Mouse (Mus musculus) hindbrain, postnatal 0 days (tissue): Measurements from ENCODE around the gene Gpr176. TPM values are rescaled to one million over a fixed set of nuclear protein-coding genes. Genes with fewer than 3 reads are reported as not detected.

ENCODE experiments used
- ATAC-seq: fragments of 200-750 bp; cut with Nextera tagmentation; 2 replicates; pipeline ENCODE4 v1.8.0; 2017; ENCODE audit warnings: mild to moderate bottlenecking, moderate TSS enrichment, moderate library complexity
- DNase-seq: peaks from one replicate; pipeline ENCODE4 v3.0.0-alpha.2; 2015; ENCODE audit warnings: low spot score
- H3K27ac ChIP-seq: fragments of 300-500 bp; sonication (generic); 2 replicates; pipeline ENCODE4 v1.5.1; 2014; ENCODE audit warnings: mild to moderate bottlenecking
- H3K27me3 ChIP-seq: fragments of 300-500 bp; sonication (generic); 2 replicates; pipeline ENCODE4 v1.6.1; 2014; ENCODE audit warnings: low read length, mixed read lengths; ENCODE audit not compliant: insufficient read depth
- H3K36me3 ChIP-seq: fragments of 300-500 bp; sonication (generic); 2 replicates; pipeline ENCODE4 v1.6.1; 2014; ENCODE audit warnings: low read length, mixed read lengths; ENCODE audit not compliant: insufficient read depth
- H3K4me1 ChIP-seq: fragments of 300-500 bp; sonication (generic); 2 replicates; pipeline ENCODE4 v1.6.1; 2014; ENCODE audit warnings: antibody characterized with exemption, low read length, mixed read lengths; ENCODE audit not compliant: insufficient read depth
- H3K4me2 ChIP-seq: fragments of 300-500 bp; sonication (generic); 2 replicates; pipeline ENCODE4 v1.6.1; 2014; ENCODE audit warnings: low read depth, mild to moderate bottlenecking, low read length, moderate library complexity, mixed read lengths
- H3K4me3 ChIP-seq: fragments of 300-500 bp; sonication (generic); 2 replicates; pipeline ENCODE4 v1.5.1; 2014; ENCODE audit warnings: low read length
- H3K9ac ChIP-seq: fragments of 300-500 bp; sonication (generic); replicated peaks from 2 replicates; pipeline ENCODE4 v1.6.1; 2014; ENCODE audit warnings: mild to moderate bottlenecking, low read length, moderate library complexity, mixed read lengths
- H3K9me3 ChIP-seq: fragments of 300-500 bp; sonication (generic); 2 replicates; pipeline ENCODE4 v1.6.1; 2016; ENCODE audit warnings: low read length, mixed read lengths
- CTCF ChIP-seq: IDR thresholded peaks from 2 replicates; pipeline ENCODE4 v1.5.1; 2016; ENCODE audit warnings: antibody characterized with exemption, control low read depth, low read depth
- WGBS: fragments of 180-500 bp; shearing (Covaris S2); extraction: QIAGEN DNeasy Blood & Tissue Kit; methylation state at CpG from one replicate; pipeline ENCODE4 v1.1.7; 2014; 5-methylcytosine and 5-hydroxymethylcytosine counted together
- polyA plus RNA-seq: library from polyadenylated mRNA; unstranded; fragments of >200 nt; fragmentation: Nextera tagmentation; extraction: Ambion mirVana; gene quantifications from 2 replicates; pipeline ENCODE4 v1.2.1, GENCODE M21; 2015
- total RNA-seq: library from RNA; depleted of rRNA; stranded (reverse); fragments of >200 nt; gene quantifications from 2 replicates; pipeline ENCODE4 v1.2.3, GENCODE M21; 2014; rRNA removed

The Gpr176 gene
- total RNA-seq = 11.6 and 17.3 TPM in 2 replicates
- polyA plus RNA-seq = 6.7 and 8.4 TPM in 2 replicates

DNA sequence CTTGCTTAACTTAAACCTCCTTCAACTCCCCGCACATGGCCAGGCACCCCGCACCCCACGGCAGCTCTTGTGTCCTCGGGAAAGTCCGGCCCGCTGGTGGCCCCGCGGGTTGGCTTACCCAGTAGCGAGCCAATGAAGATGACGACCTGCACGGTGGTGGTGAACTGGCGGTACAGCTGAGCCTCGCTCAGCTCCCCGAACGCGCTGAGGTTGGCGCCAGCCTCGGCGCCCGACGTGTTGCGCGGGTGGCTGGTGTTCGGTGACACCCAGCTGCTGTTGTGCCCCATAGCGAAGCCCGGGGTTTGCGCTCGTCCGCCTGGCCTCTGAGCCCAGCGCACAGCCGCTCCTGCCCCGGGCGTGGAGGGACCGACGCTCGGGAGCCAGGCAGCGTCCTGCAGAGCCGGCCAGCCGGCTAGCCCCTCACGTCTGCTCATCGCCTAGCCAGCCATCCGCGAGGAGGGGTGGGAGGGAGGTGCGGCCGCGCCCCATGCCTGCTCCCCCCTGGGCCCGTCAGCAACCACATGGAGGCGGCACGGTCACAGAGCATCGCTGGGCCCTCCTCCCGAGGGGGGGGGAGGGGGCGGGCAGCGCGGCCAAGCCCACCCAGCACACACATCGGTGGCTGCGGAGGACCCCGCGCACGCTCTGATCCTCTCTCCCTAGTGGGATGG, at the start of gene Gpr176:
Gene Gpr176, minus strand, starts transcription at position 519 of the 671 bp plus-strand sequence.
- WGBS = under 1% methylated on average over 58 of the region's 59 CpGs
- Histone ChIP-seq H3K4me2 (peak within 1 kb of the TSS; percentile 96), H3K4me3 (peak within 1 kb of the TSS; percentile 48), H3K27ac (peak within 1 kb of the TSS; percentile 76), H3K9ac (peak within 1 kb of the TSS; percentile 68), H3K27me3 (no peaks in the 10 kb centered on the region), H3K9me3 (no peaks in the 10 kb centered on the region), H3K4me1 (no peaks in the 10 kb centered on the region), H3K36me3 (no peaks in the 10 kb centered on the region)
- DNase-seq = peak; percentile 66
- no peak for TF ChIP-seq CTCF
- ATAC-seq = peak; percentile 84

DNA sequence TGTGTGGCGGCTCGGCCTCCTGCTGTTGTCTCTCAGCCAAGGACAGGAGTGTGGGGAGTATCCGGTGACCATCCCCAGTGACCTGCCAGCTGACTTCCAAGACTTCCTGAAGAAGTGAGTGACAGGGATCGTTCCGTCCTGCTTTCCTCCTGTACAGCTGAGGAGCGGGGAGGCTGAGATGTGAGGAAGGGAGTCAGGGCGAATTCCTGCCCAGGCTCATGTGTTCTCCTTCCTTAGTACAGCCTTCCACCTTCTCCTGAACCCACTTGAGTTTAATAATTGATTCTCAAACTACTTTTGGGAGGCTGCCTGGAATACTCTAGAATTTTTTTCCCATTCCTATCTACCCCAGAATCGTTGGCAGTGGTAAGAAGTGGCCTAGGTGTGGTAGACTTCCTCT, 49.2 kb upstream of the Gpr176 start:
- peaks cover 20% of the 10 kb centered on the region for H3K36me3 ChIP-seq
- no peaks in the 10 kb centered on the region for H3K9me3 ChIP-seq
- no peak overlapping the region for H3K27ac ChIP-seq
- no peak for TF ChIP-seq CTCF
- H3K27me3 ChIP-seq = no peaks in the 10 kb centered on the region
- no peak overlapping the region for H3K4me2 ChIP-seq
- H3K9ac ChIP-seq = no peak overlapping the region
- 85% methylated on average over 8 of the region's 8 CpGs for WGBS
- no peaks in the 10 kb centered on the region for H3K4me1 ChIP-seq
- ATAC-seq = no peak
- H3K4me3 ChIP-seq = no peak overlapping the region
- DNase-seq = no peak

GRCm38 (mm10) chr2:118421951-118422350, 48.7 kb upstream of the Gpr176 start:
- TF ChIP-seq CTCF = no peak
- no peaks in the 10 kb centered on the region for H3K9me3 ChIP-seq
- no peak overlapping the region for H3K4me2 ChIP-seq
- no peak overlapping the region for H3K4me3 ChIP-seq
- ATAC-seq = no peak
- no peak overlapping the region for H3K27ac ChIP-seq
- H3K27me3 ChIP-seq = no peaks in the 10 kb centered on the region
- no peak for DNase-seq
- whole genome bisulfite sequencing = 89% methylated on average over 15 of the region's 15 CpGs
- H3K4me1 ChIP-seq = no peaks in the 10 kb centered on the region
- no peak overlapping the region for H3K9ac ChIP-seq
- peaks cover 20% of the 10 kb centered on the region for H3K36me3 ChIP-seq

DNA sequence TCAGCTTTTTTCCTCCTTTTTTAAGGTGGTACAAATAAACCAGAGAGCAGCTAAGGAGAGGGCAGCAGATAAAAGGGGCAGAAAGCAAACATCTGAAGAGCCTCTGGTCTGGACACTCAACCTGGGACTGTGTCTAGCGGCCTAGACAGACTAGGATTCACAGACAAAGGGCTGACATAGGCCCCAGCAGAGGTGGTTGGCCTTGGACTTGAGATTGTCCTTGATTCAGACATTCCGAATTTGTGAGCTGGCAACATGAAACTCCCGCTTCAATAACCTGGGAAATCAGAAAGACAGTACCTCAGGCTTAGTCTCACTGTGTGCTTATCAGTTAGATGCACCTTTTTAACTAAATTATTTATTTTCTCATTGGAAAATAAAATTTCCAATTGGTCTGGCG, 44.9 kb upstream of the Gpr176 start:
- Histone ChIP-seq H3K36me3 (peaks cover 23% of the 10 kb centered on the region; the same call in 1 of the 2 replicates), H3K4me2 (no peak overlapping the region), H3K4me1 (no peaks in the 10 kb centered on the region), H3K9ac (no peak overlapping the region), H3K27ac (no peak overlapping the region), H3K4me3 (no peak overlapping the region), H3K9me3 (no peaks in the 10 kb centered on the region), H3K27me3 (no peaks in the 10 kb centered on the region)
- no peak for DNase-seq
- no peak for TF ChIP-seq CTCF
- no peak for ATAC-seq
- 92% methylated on average over 4 of the region's 4 CpGs for WGBS

DNA sequence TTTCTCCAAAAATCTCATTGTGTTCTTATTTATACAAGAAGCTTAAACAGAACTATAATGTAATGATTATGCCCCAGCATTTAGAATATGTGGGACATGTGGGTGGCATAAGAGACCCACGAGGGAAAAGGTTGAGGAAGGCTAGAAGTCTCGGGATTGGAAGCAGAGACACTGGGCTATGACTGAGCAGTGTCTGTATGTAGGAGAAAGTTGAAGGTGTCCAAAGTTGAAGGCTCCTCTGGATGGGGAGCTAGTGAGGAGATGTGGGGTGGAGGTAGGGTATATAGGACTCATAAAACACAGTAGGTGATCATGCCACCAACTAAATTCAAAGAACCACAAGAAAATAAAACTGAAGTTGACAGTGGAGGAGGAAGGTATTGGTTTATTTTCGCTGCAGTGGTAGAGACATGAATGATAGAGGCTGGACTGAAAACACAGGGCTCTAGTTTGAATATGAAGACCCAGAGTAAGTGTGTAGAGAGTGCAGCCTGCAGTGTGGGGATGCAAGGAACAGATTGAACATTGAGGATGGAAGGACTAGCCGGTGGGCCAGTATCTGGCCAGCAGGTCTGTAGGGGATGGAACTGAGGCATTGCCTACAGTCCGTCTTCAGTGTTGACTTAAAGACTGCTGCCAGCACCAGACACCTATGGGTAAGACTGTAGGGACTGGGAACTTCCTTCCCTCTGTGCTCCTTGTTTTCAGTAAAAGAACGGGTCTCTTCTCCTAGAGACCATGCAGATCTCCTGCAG, 42.6 kb upstream of the Gpr176 start:
- H3K9ac ChIP-seq = no peak overlapping the region
- no peak overlapping the region for H3K4me2 ChIP-seq
- no peaks in the 10 kb centered on the region for H3K9me3 ChIP-seq
- H3K36me3 ChIP-seq = peaks cover 19% of the 10 kb centered on the region; the same call in 1 of the 2 replicates
- no peaks in the 10 kb centered on the region for H3K27me3 ChIP-seq
- 94% methylated on average over 6 of the region's 6 CpGs for WGBS
- TF ChIP-seq CTCF = no peak
- DNase-seq (no peak), ATAC-seq (no peak)
- no peaks in the 10 kb centered on the region for H3K4me1 ChIP-seq
- no peak overlapping the region for H3K27ac ChIP-seq
- H3K4me3 ChIP-seq = no peak overlapping the region

DNA sequence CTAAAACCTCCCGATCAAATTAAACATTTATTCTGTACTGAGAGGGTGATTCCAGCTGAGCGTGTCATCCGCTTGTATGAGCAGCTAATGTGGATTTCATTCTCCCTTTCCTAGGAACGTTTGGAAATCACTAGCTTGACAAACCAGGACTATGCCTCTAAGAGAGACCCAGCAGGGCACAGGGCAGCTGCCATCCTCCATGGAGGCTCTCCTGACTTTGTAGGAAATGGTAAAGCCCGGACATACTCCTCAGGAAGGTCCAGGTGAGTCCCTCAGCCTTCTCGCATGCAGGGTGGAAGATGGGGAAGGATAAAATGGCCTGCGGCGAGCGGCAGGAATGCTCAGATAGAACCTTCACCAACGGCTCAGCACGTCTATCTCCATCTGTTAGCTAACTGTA, 39.6 kb upstream of the Gpr176 start:
- Histone ChIP-seq H3K9me3 (no peaks in the 10 kb centered on the region), H3K9ac (no peak overlapping the region), H3K4me3 (no peak overlapping the region), H3K36me3 (peaks cover 20% of the 10 kb centered on the region; the same call in 1 of the 2 replicates), H3K27ac (no peak overlapping the region), H3K4me2 (no peak overlapping the region), H3K27me3 (no peaks in the 10 kb centered on the region; the same call in 1 of the 2 replicates), H3K4me1 (no peaks in the 10 kb centered on the region)
- no peak for TF ChIP-seq CTCF
- 86% methylated on average over 11 of the region's 11 CpGs for WGBS
- no peak for ATAC-seq
- DNase-seq = no peak
